Mouse (Mus musculus) MEL (cell line): ENCODE measurements around the gene Arl15. TPM values are rescaled to one million over a fixed set of nuclear protein-coding genes. Genes with fewer than 3 reads are reported as not detected.

ENCODE experiments used
- DNase-seq: peaks from one replicate; pipeline ENCODE4 v3.0.0; 2011; ENCODE audit warnings: low read depth, low spot score
- H3K27ac ChIP-seq: 2 replicates; pipeline ENCODE4 v1.5.1; 2012; ENCODE audit warnings: low read depth, mild to moderate bottlenecking, control low read depth, low read length, moderate library complexity; ENCODE audit not compliant: control insufficient read depth
- H3K27me3 ChIP-seq, 2 experiments: fragments of 150-350 bp in 1 of 2; sonication (generic) in 1 of 2; 2 replicates each; pipeline ENCODE4 v1.6.1; 2012; ENCODE audit warnings: low read length in 2 of 2, mild to moderate bottlenecking in 2 of 2, improper control_type of control experiment in 1 of 2, moderate library complexity in 1 of 2; ENCODE audit not compliant: insufficient read depth in 2 of 2, control insufficient read depth in 1 of 2
- H3K36me3 ChIP-seq, 2 experiments: 2 replicates each; pipeline ENCODE4 v1.6.1; 2012 to 2014; ENCODE audit warnings: low read length in 2 of 2, improper control_type of control experiment in 1 of 2, inconsistent platforms in 1 of 2, mild to moderate bottlenecking in 1 of 2; ENCODE audit not compliant: insufficient read depth in 2 of 2, control insufficient read depth in 1 of 2
- H3K4me1 ChIP-seq, 2 experiments: fragments of 150-350 bp in 1 of 2; sonication (generic) in 1 of 2; 2 replicates each; pipeline ENCODE4 v1.6.1; 2012; ENCODE audit warnings: low read length in 2 of 2, improper control_type of control experiment in 1 of 2, mild to moderate bottlenecking in 1 of 2; ENCODE audit not compliant: insufficient read depth in 2 of 2, control insufficient read depth in 1 of 2
- H3K4me3 ChIP-seq, 2 experiments: fragments of 150-350 bp in 1 of 2; sonication (generic) in 1 of 2; 2 replicates each; pipeline ENCODE4 v1.5.1; 2012; ENCODE audit warnings: low read depth in 2 of 2, low read length in 2 of 2, mild to moderate bottlenecking in 2 of 2, moderate library complexity in 2 of 2, control low read depth in 1 of 2, improper control_type of control experiment in 1 of 2; ENCODE audit not compliant: control insufficient read depth in 1 of 2, insufficient read depth in 1 of 2
- H3K79me2 ChIP-seq: 2 replicates; pipeline ENCODE4 v1.6.1; 2012; ENCODE audit warnings: mild to moderate bottlenecking, low read length, moderate library complexity; ENCODE audit not compliant: control insufficient read depth, poor library complexity, insufficient read depth
- H3K9ac ChIP-seq: 2 replicates; pipeline ENCODE4 v1.6.1; 2012; ENCODE audit warnings: low read depth, mild to moderate bottlenecking, control low read depth, low read length, moderate library complexity; ENCODE audit not compliant: control insufficient read depth, poor library complexity, severe bottlenecking
- H3K9me3 ChIP-seq: fragments of 150-350 bp; sonication (generic); replicated peaks from 2 replicates; pipeline ENCODE4 v1.6.1; 2012; ENCODE audit warnings: mild to moderate bottlenecking, low read length, improper control_type of control experiment, moderate library complexity; ENCODE audit not compliant: insufficient read depth
- CHD2 ChIP-seq: IDR thresholded peaks from 2 replicates; pipeline ENCODE4 v1.6.1; 2011; ENCODE audit warnings: low read length, improper control_type of control experiment
- E2F4 ChIP-seq: IDR thresholded peaks from 2 replicates; pipeline ENCODE4 v1.6.1; 2011; ENCODE audit warnings: low read depth, low read length, improper control_type of control experiment, borderline replicate concordance
- ELF1 ChIP-seq: IDR thresholded peaks from 2 replicates; pipeline ENCODE4 v1.6.1; 2014; ENCODE audit warnings: low read depth, mild to moderate bottlenecking, inconsistent platforms, low read length, improper control_type of control experiment, moderate library complexity
- EP300 ChIP-seq, 2 experiments: IDR thresholded peaks; 2 replicates each; pipeline ENCODE4 v1.6.1; 2011; ENCODE audit warnings: improper control_type of control experiment in 2 of 2, low read length in 2 of 2, low read depth in 1 of 2, mild to moderate bottlenecking in 1 of 2
- GABPA ChIP-seq: IDR thresholded peaks from 2 replicates; pipeline ENCODE4 v1.6.1; 2012; ENCODE audit warnings: low read depth, mild to moderate bottlenecking, inconsistent platforms, low read length, improper control_type of control experiment, moderate library complexity
- MAZ ChIP-seq: IDR thresholded peaks from 2 replicates; pipeline ENCODE4 v1.6.1; 2012; ENCODE audit warnings: low read depth, mild to moderate bottlenecking, inconsistent platforms, low read length, improper control_type of control experiment
- MEF2A ChIP-seq: IDR thresholded peaks from 2 replicates; pipeline ENCODE4 v1.6.1; 2014; ENCODE audit warnings: low read depth, mild to moderate bottlenecking, inconsistent platforms, low read length, improper control_type of control experiment; ENCODE audit not compliant: poor library complexity, insufficient replicate concordance, severe bottlenecking; ENCODE audit errors: extremely low read depth
- MXI1 ChIP-seq: IDR thresholded peaks from 2 replicates; pipeline ENCODE4 v1.6.1; 2011; ENCODE audit warnings: mild to moderate bottlenecking, low read depth, low read length, improper control_type of control experiment
- MYC ChIP-seq: IDR thresholded peaks from 2 replicates; pipeline ENCODE4 v1.6.1; 2011; ENCODE audit warnings: low read depth, mild to moderate bottlenecking, low read length, improper control_type of control experiment, moderate library complexity
- NELFE ChIP-seq: IDR thresholded peaks from 2 replicates; pipeline ENCODE4 v1.6.1; 2011; ENCODE audit warnings: low read depth, low read length, improper control_type of control experiment
- POLR2A ChIP-seq, 2 experiments: IDR thresholded peaks; 2 replicates each; pipeline ENCODE4 v1.6.1; 2011 to 2012; ENCODE audit warnings: low read length in 2 of 2, mild to moderate bottlenecking in 2 of 2, control low read depth in 1 of 2, improper control_type of control experiment in 1 of 2, low read depth in 1 of 2, moderate library complexity in 1 of 2; ENCODE audit not compliant: control insufficient read depth in 1 of 2, insufficient read depth in 1 of 2, poor library complexity in 1 of 2
- POLR2AphosphoS2 ChIP-seq: IDR thresholded peaks from 2 replicates; pipeline ENCODE4 v1.6.1; 2011; ENCODE audit warnings: low read length, improper control_type of control experiment
- RCOR1 ChIP-seq: IDR thresholded peaks from 2 replicates; pipeline ENCODE4 v1.6.1; 2012; ENCODE audit warnings: low read depth, mild to moderate bottlenecking, inconsistent platforms, low read length, improper control_type of control experiment
- SIN3A ChIP-seq: IDR thresholded peaks from 2 replicates; pipeline ENCODE4 v1.6.1; 2012; ENCODE audit warnings: low read length, improper control_type of control experiment, inconsistent platforms
- SMC3 ChIP-seq: IDR thresholded peaks from 2 replicates; pipeline ENCODE4 v1.6.1; 2011; ENCODE audit warnings: low read depth, low read length, improper control_type of control experiment
- TBP ChIP-seq: IDR thresholded peaks from 2 replicates; pipeline ENCODE4 v1.8.0; 2011; ENCODE audit warnings: low read depth, low read length, improper control_type of control experiment
- TCF12 ChIP-seq: IDR thresholded peaks from 2 replicates; pipeline ENCODE4 v1.6.1; 2014; ENCODE audit warnings: low read depth, mild to moderate bottlenecking, inconsistent platforms, low read length, improper control_type of control experiment, moderate library complexity
- UBTF ChIP-seq: IDR thresholded peaks from 2 replicates; pipeline ENCODE4 v1.6.1; 2012; ENCODE audit warnings: low read depth, mild to moderate bottlenecking, inconsistent platforms, low read length, improper control_type of control experiment, moderate library complexity, borderline replicate concordance; ENCODE audit not compliant: insufficient read depth
- ZC3H11A ChIP-seq: IDR thresholded peaks from 2 replicates; pipeline ENCODE4 v1.6.1; 2012; ENCODE audit warnings: low read depth, mild to moderate bottlenecking, inconsistent platforms, low read length, improper control_type of control experiment
- ZNF384 ChIP-seq: IDR thresholded peaks from 2 replicates; pipeline ENCODE4 v1.6.1; 2012; ENCODE audit warnings: low read depth, mild to moderate bottlenecking, inconsistent platforms, low read length, improper control_type of control experiment
- polyA plus RNA-seq, 2 experiments: library from polyadenylated mRNA; stranded (reverse) in 1 of 2; unstranded in 1 of 2; fragments of >175 nt in 1 of 2; fragments of >200 nt in 1 of 2; gene quantifications; 2 replicates each; pipeline versions ENCODE4 v1.2.1 to v1.2.4; 2012; ENCODE audit warnings: low replicate concordance in 2 of 2, low read depth in 1 of 2; ENCODE audit not compliant: insufficient read length in 2 of 2, insufficient read depth in 1 of 2, missing spikeins in 1 of 2
- total RNA-seq: library from RNA; depleted of rRNA; stranded (reverse); fragments of 300-350 nt; gene quantifications from 2 replicates; pipeline ENCODE4 v1.2.3, GENCODE M21; 2012

The Arl15 gene
- total and polyA plus RNA-seq, 3 experiments, result 3.6 to 5.8 TPM; not detected in 1

- no peaks in the 10 kb centered on the region for H3K79me2 ChIP-seq
- no peaks in the 10 kb centered on the region for H3K9me3 ChIP-seq
- H3K4me1 ChIP-seq, result no peaks in the 10 kb centered on the region
- TF ChIP-seq MEF2A (no peak), GABPA (no peak), TCF12 (no peak), ELF1 (no peak), UBTF (no peak), POLR2A (IDR thresholded peaks at IDR 0.05; ENCODE audit: control insufficient read depth in 1 of 2, insufficient read depth in 1 of 2, low read depth in 1 of 2, low read length in 2 of 2, poor library complexity in 1 of 2) (no peak), ZC3H11A (no peak), E2F4 (no peak), SIN3A (no peak), POLR2AphosphoS2 (no peak), MXI1 (no peak), NELFE (no peak)
- no peak overlapping the region for H3K27ac ChIP-seq
- no peaks in the 10 kb centered on the region for H3K27me3 ChIP-seq
- no peak overlapping the region for H3K9ac ChIP-seq
- no peaks in the 10 kb centered on the region for H3K36me3 ChIP-seq
- DNase-seq, result no peak
- H3K4me3 ChIP-seq, result no peak overlapping the region
These were observed 261.4 kb downstream of the Arl15 start for GRCm38 (mm10) chr13:114055686-114056085.

DNA sequence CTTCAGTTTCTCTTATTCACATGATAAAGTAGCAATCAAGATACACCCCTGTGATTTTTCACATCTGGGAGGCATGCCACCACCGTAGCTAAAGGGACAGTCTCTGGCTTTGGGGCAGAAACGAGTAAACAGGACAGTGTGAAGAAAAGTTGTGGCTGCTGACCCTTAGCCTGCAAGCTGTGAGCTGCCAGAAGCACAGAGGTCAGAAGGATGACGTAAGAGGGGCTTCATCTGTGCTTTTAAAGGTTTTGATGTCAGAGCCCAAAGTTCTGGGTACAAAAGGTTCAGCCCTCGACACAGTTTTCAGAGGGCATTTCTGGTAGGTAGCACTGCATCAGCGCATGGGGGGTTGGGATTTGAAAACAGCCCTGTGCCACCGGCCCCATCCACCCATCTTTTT is 266.0 kb downstream of the Arl15 start:
- Histone ChIP-seq H3K9ac (no peak overlapping the region), H3K79me2 (no peaks in the 10 kb centered on the region), H3K4me3 (no peak overlapping the region), H3K36me3 (no peaks in the 10 kb centered on the region), H3K9me3 (no peaks in the 10 kb centered on the region), H3K27ac (no peak overlapping the region), H3K4me1 (no peaks in the 10 kb centered on the region), H3K27me3 (no peaks in the 10 kb centered on the region)
- no peak for TF ChIP-seq ELF1
- no peak for TF ChIP-seq CHD2
- no peak for TF ChIP-seq MEF2A
- no peak for TF ChIP-seq EP300 (IDR thresholded peaks at IDR 0.05; ENCODE audit: low read depth in 1 of 2, low read length in 2 of 2)
- no peak for TF ChIP-seq POLR2A (IDR thresholded peaks at IDR 0.05; ENCODE audit: control insufficient read depth in 1 of 2, insufficient read depth in 1 of 2, low read depth in 1 of 2, low read length in 2 of 2, poor library complexity in 1 of 2)
- TF ChIP-seq NELFE, result no peak
- no peak for TF ChIP-seq MAZ
- TF ChIP-seq MYC, result no peak
- no peak for TF ChIP-seq TBP
- no peak for TF ChIP-seq POLR2AphosphoS2
- no peak for TF ChIP-seq TCF12
- no peak for TF ChIP-seq ZNF384
- no peak for TF ChIP-seq MXI1
- TF ChIP-seq E2F4, result no peak
- no peak for TF ChIP-seq SMC3
- TF ChIP-seq RCOR1, result no peak
- DNase-seq, result no peak
